Comparison of ENCODE assay signal across 9 mouse cellular contexts in genomic region chr17:24389865-24390264, GRCm38 (mm10). TPM values are rescaled to one million over a fixed set of nuclear protein-coding genes. Genes with fewer than 3 reads are reported as not detected.
DNase-seq lines count a peak whose midpoint lies in the region; ATAC-seq and TF ChIP-seq lines count a peak whose summit lies in the region.
"Had no signal": no experiment of that assay in that cellular context is flagged by ENCODE, and none has a peak within 500 bp of the region (broad histone marks: within the 10 kb centered on the region; RNA-seq: fewer than 3 reads in every experiment).

No protein-coding gene starts in this region.

- no peaks in the 10 kb centered on the region for H3K4me1 ChIP-seq in heart, adult 2 months (ENCODE audit: control insufficient read depth, insufficient read depth, low read length)
- no peaks in the 10 kb centered on the region for H3K4me1 ChIP-seq in heart, embryonic 12.5 days (replicated peaks)
- H3K4me1 ChIP-seq in embryonic facial prominence, embryonic 11.5 days (ENCODE audit: control insufficient read depth, insufficient read depth, low read length) = no peaks in the 10 kb centered on the region
- H3K4me1 ChIP-seq: hindbrain, embryonic 15.5 days had no signal

- peak; percentile 30 to 48 for DNase-seq in heart, adult 2 months
- DNase-seq in B cell, adult 2 months = peak; percentile 33 to 47
- DNase-seq in adrenal gland, postnatal 10 days = peak; percentile 78
- peak; percentile 66 for DNase-seq in embryonic facial prominence, embryonic 11.5 days (ENCODE audit: low spot score)
- DNase-seq in kidney, postnatal 25 days = peak; percentile 63 to 72
- peak; percentile 73 for DNase-seq in lung, postnatal 36 days
- peak; percentile 66 for DNase-seq in thymus, postnatal 4 days

- no peaks in the 10 kb centered on the region for H3K36me3 ChIP-seq in heart, adult 2 months (ENCODE audit: control insufficient read depth, insufficient read depth, low read length)
- H3K36me3 ChIP-seq in heart, embryonic 12.5 days = peaks cover 32% of the 10 kb centered on the region
- no peaks in the 10 kb centered on the region for H3K36me3 ChIP-seq in embryonic facial prominence, embryonic 11.5 days (replicated peaks; ENCODE audit: control insufficient read depth, insufficient read depth, low read depth, low read length)

- H3K27ac ChIP-seq in heart, adult 2 months = no peak overlapping the region
- H3K27ac ChIP-seq in heart, embryonic 12.5 days (ENCODE audit: poor library complexity, severe bottlenecking) = no peak overlapping the region
- no peak overlapping the region for H3K27ac ChIP-seq in embryonic facial prominence, embryonic 11.5 days (replicated peaks; ENCODE audit: low read depth, low read length)
- H3K27ac ChIP-seq: hindbrain, embryonic 15.5 days had no signal

- no peaks in the 10 kb centered on the region for H3K9me3 ChIP-seq in heart, embryonic 12.5 days (replicated peaks)
- no peaks in the 10 kb centered on the region for H3K9me3 ChIP-seq in embryonic facial prominence, embryonic 11.5 days (replicated peaks; ENCODE audit: control insufficient read depth, low read length)
- H3K9me3 ChIP-seq: hindbrain, embryonic 15.5 days had no signal

- no peaks in the 10 kb centered on the region for H3K79me2 ChIP-seq in heart, adult 2 months (replicated peaks; ENCODE audit: control insufficient read depth, insufficient read depth, low read length)

- H3K9ac ChIP-seq in heart, adult 2 months (ENCODE audit: low read depth, low read length) = no peak overlapping the region
- H3K9ac ChIP-seq in heart, embryonic 12.5 days = no peak overlapping the region
- H3K9ac ChIP-seq in embryonic facial prominence, embryonic 11.5 days (replicated peaks; ENCODE audit: low read length) = no peak overlapping the region
- H3K9ac ChIP-seq: hindbrain, embryonic 15.5 days had no signal

- H3K27me3 ChIP-seq in heart, adult 2 months (ENCODE audit: control insufficient read depth, insufficient read depth, low read length) = no peaks in the 10 kb centered on the region
- H3K27me3 ChIP-seq in heart, embryonic 12.5 days (replicated peaks) = no peaks in the 10 kb centered on the region; the same call in 1 of the 2 replicates
- no peaks in the 10 kb centered on the region for H3K27me3 ChIP-seq in embryonic facial prominence, embryonic 11.5 days (ENCODE audit: control insufficient read depth, insufficient read depth, low read length)
- H3K27me3 ChIP-seq: hindbrain, embryonic 15.5 days had no signal

- TF ChIP-seq POLR2A in heart, adult 2 months (IDR thresholded peaks at IDR 0.05; ENCODE audit: insufficient read depth, low read depth, low read length) = no peak

- no peak overlapping the region for H3K4me3 ChIP-seq in heart, adult 2 months
- H3K4me3 ChIP-seq in heart, embryonic 12.5 days = no peak overlapping the region
- H3K4me3 ChIP-seq in embryonic facial prominence, embryonic 11.5 days (ENCODE audit: low read depth, low read length) = no peak overlapping the region
- H3K4me3 ChIP-seq: hindbrain, embryonic 15.5 days had no signal

- H3K4me2 ChIP-seq in heart, embryonic 12.5 days = no peak overlapping the region
- H3K4me2 ChIP-seq in embryonic facial prominence, embryonic 11.5 days (ENCODE audit: low read depth, low read length) = no peak overlapping the region
- H3K4me2 ChIP-seq: hindbrain, embryonic 15.5 days had no signal

- TF ChIP-seq EP300 in heart, adult 2 months (IDR thresholded peaks at IDR 0.05; ENCODE audit: insufficient read depth, low read depth, low read length) = no peak

- TF ChIP-seq CTCF in heart, adult 2 months (IDR thresholded peaks at IDR 0.05) = peak; percentile 86

- intact Hi-C loops in heart, adult 2 months (cut with DNase I) = loop anchor here (1.0 to 2.0 kb wide), 2 partner anchors 217 to 238 kb away; no protein-coding TSS in a partner anchor

- ATAC-seq in heart, embryonic 12.5 days (ENCODE audit: insufficient number of reproducible peaks, low FRiP score) = no peak
- ATAC-seq in embryonic facial prominence, embryonic 11.5 days (replicated peaks; ENCODE audit: insufficient number of reproducible peaks, low FRiP score, low TSS enrichment, low read depth) = no peak

- WGBS in heart, adult 2 months = 11% methylated on average over 2 of the region's 2 CpGs
- 2% methylated on average over 2 of the region's 2 CpGs for WGBS in heart, embryonic 12.5 days
- 2% methylated on average over 2 of the region's 2 CpGs for WGBS in embryonic facial prominence, embryonic 11.5 days

RNA-seq across cellular contexts. Expression of gene Rnps1, which starts 24.5 kb away (rescaled TPM):
- total RNA-seq in heart, adult 2 months (2021) = 10 to 100 TPM; 60.0 to 62.7 TPM
- 83.0 and 107 TPM in 2 replicates for polyA plus RNA-seq in heart, adult 2 months (2012; rRNA removed)
- 246 and 247 TPM in 2 replicates for polyA plus RNA-seq in heart, embryonic 12.5 days (2016; fragmentation: Nextera tagmentation; extraction: Ambion mirVana)
- total RNA-seq in adrenal gland, postnatal 10 days (2021) = 100 to 1,000 TPM in 1 of 2 experiments, 10 to 100 TPM in 1; 79.5 to 103 TPM
- 349 and 363 TPM in 2 replicates for polyA plus RNA-seq in embryonic facial prominence, embryonic 11.5 days (2014; fragmentation: Nextera tagmentation; extraction: Ambion mirVana)

RNA-seq across cellular contexts. Expression of gene Eci1, which starts 36.6 kb away (rescaled TPM):
- 100 to 1,000 TPM; 421 to 487 TPM for total RNA-seq in heart, adult 2 months (2021)
- polyA plus RNA-seq in heart, adult 2 months (2012; rRNA removed) = 414 and 486 TPM in 2 replicates
- 209 and 215 TPM in 2 replicates for polyA plus RNA-seq in heart, embryonic 12.5 days (2016; fragmentation: Nextera tagmentation; extraction: Ambion mirVana)
- 100 to 1,000 TPM; 654 to 683 TPM for total RNA-seq in adrenal gland, postnatal 10 days (2021)
- 74.6 and 77.2 TPM in 2 replicates for polyA plus RNA-seq in embryonic facial prominence, embryonic 11.5 days (2014; fragmentation: Nextera tagmentation; extraction: Ambion mirVana)

RNA-seq across cellular contexts. Expression of gene Abca3, which starts 38.1 kb away (rescaled TPM):
- 10 to 100 TPM; 12.1 to 12.6 TPM for total RNA-seq in heart, adult 2 months (2021)
- polyA plus RNA-seq in heart, adult 2 months (2012; rRNA removed) = 13.4 and 15.7 TPM in 2 replicates
- 9.4 and 9.7 TPM in 2 replicates for polyA plus RNA-seq in heart, embryonic 12.5 days (2016; fragmentation: Nextera tagmentation; extraction: Ambion mirVana)
- 10 to 100 TPM; 21.8 to 28.3 TPM for total RNA-seq in adrenal gland, postnatal 10 days (2021)
- polyA plus RNA-seq in embryonic facial prominence, embryonic 11.5 days (2014; fragmentation: Nextera tagmentation; extraction: Ambion mirVana) = 5.3 and 7.7 TPM in 2 replicates

RNA-seq across cellular contexts. Expression of gene Abca17, which starts 39.0 kb away (rescaled TPM):
- not detected for total RNA-seq in heart, adult 2 months (2021)
- polyA plus RNA-seq in heart, adult 2 months (2012; rRNA removed) = not detected in 2 replicates
- not detected in 2 replicates for polyA plus RNA-seq in heart, embryonic 12.5 days (2016; fragmentation: Nextera tagmentation; extraction: Ambion mirVana)
- under 1 TPM in 1 of 2 experiments, not detected in 1; 0.09 TPM for total RNA-seq in adrenal gland, postnatal 10 days (2021)
- polyA plus RNA-seq in embryonic facial prominence, embryonic 11.5 days (2014; fragmentation: Nextera tagmentation; extraction: Ambion mirVana) = 0.38 TPM in 1 of 2 replicates, not detected in the other

RNA-seq across cellular contexts. Expression of gene Dnase1l2, which starts 53.0 kb away (rescaled TPM):
- 1 to 10 TPM in 1 of 2 experiments, under 1 TPM in 1; 0.65 to 1.5 TPM for total RNA-seq in heart, adult 2 months (2021)
- polyA plus RNA-seq in heart, adult 2 months (2012; rRNA removed) = 5.2 and 7.2 TPM in 2 replicates
- 2.3 and 2.4 TPM in 2 replicates for polyA plus RNA-seq in heart, embryonic 12.5 days (2016; fragmentation: Nextera tagmentation; extraction: Ambion mirVana)
- 1 to 10 TPM in 1 of 2 experiments, under 1 TPM in 1; 0.96 to 3.0 TPM for total RNA-seq in adrenal gland, postnatal 10 days (2021)
- polyA plus RNA-seq in embryonic facial prominence, embryonic 11.5 days (2014; fragmentation: Nextera tagmentation; extraction: Ambion mirVana) = 1.1 TPM in 2 replicates
